Mouse (Mus musculus): ENCODE measurements around the gene Sgms2. TPM values are rescaled to one million over a fixed set of nuclear protein-coding genes. Genes with fewer than 3 reads are reported as not detected.

Gene Sgms2
- total and polyA plus RNA-seq, 3 experiments = not detected

DNA sequence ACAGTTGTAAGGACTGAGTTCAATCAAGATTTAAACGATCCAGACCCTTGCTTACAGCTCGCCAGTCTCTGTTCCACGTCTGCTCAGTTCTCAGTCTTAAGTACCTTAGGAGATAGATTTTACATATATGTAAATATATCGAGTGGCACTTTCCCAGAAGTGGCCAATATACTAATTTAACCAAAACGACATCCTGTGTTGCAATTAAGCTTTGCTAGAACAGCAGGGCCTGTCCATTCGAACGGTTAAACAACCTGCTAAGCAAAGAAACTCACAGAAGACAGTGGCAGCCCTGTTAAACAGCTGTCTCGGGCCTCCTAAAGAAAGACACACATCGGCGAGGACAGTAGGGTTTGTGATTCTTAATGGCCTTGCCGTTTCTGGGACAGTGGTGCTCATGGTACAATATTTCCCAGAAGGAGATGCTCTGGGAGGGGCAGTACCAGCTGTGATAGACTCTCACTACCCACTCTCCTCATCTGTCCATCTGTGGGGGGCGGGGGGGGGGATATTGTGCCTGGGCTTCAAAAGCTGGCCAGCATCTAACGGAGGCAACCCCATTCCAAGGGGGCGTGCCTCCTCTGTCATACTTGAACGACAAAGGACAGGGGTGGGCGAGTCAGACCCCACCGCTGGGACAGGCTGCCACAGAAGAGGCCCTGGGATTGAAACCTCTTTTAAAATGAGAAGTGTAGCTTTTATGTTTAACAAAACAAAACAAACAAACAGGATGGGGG is 9.1 kb downstream of the Sgms2 start (continued):
- TF ChIP-seq ETS1 (conservative IDR thresholded peaks at IDR 0.05; ENCODE audit: low read depth, low read length) = 0 out of 2 replicates have a peak, but pooled peaks have one; percentile 24
- TF ChIP-seq JUND (conservative IDR thresholded peaks at IDR 0.05; ENCODE audit: low read depth, low read length) = no peak

DNA sequence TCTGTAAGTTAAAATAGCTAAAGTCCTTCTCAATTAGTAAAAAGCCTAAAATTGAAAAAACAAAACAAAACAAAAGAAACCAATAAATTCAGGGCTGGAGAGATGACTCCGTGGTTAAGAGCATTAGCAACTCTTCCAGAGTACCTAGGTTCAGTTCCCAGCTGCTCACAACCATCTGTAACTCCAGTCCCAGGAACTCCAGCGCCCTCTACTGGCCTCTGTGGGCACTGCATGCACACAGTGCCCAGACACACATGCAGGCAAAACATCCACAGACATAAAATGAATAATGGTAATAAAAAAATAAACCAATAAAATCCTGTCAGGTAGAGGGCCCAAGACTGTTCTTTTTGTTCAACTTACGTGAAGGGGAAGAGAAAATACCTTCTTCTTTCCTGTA is 10.6 kb downstream of the Sgms2 start:
- no peak overlapping the region for H3K9ac ChIP-seq (ENCODE audit: insufficient read depth, low read depth)
- H3K9me3 ChIP-seq (replicated peaks; ENCODE audit: low read length) = peaks cover 2% of the 10 kb centered on the region
- no peaks in the 10 kb centered on the region for H3K27me3 ChIP-seq (replicated peaks)
- no peaks in the 10 kb centered on the region for H3K36me3 ChIP-seq (replicated peaks in 1 of 2; ENCODE audit: control insufficient read depth in 1 of 2, insufficient read depth in 1 of 2, low read length in 1 of 2)
- no peak overlapping the region for H3K27ac ChIP-seq (ENCODE audit: insufficient read depth, low read depth)
- H3K4me1 ChIP-seq (ENCODE audit: control insufficient read depth in 1 of 2, insufficient read depth in 2 of 2) = peaks cover 10 to 29% of the 10 kb centered on the region in 2 experiments; a peak in 3 of 4 replicates
- no peak overlapping the region for H3K4me2 ChIP-seq (ENCODE audit: insufficient read depth, low read depth, poor library complexity, severe bottlenecking)
- dilution Hi-C loops (cut with MboI; ENCODE audit: extremely low pct_ligation_motif_present, extremely low pct_unique_long_range_greater_than_20kb, low sequenced_read_pairs) = no loop called here
- no peaks in the 10 kb centered on the region for H3K79me2 ChIP-seq (replicated peaks; ENCODE audit: control insufficient read depth, extremely low read depth, insufficient read depth, poor library complexity, severe bottlenecking)
- DNase-seq (ENCODE audit: extremely low read depth) = no peak
- TF ChIP-seq USF1 (IDR thresholded peaks at IDR 0.05; ENCODE audit: low read depth, low read length) (no peak), CTCF (conservative IDR thresholded peaks at IDR 0.05 in 1 of 2, IDR thresholded peaks at IDR 0.05 in 1 of 2; ENCODE audit: low read depth in 2 of 2, low read length in 2 of 2) (peak in 1 of 2 experiments; percentile 49; a peak in 2 of 4 replicates), ELF1 (IDR thresholded peaks at IDR 0.05; ENCODE audit: low read depth, low read length) (no peak)
- in situ Hi-C loops (cut with MboI; ENCODE audit: low pct_ligation_motif_present, low pct_unique_long_range_greater_than_20kb, low sequenced_read_pairs) = no loop called here
- H3K4me3 ChIP-seq (replicated peaks in 1 of 3; ENCODE audit: low read depth in 2 of 3, low read length in 2 of 3, poor library complexity in 1 of 3) = no peak overlapping the region

DNA sequence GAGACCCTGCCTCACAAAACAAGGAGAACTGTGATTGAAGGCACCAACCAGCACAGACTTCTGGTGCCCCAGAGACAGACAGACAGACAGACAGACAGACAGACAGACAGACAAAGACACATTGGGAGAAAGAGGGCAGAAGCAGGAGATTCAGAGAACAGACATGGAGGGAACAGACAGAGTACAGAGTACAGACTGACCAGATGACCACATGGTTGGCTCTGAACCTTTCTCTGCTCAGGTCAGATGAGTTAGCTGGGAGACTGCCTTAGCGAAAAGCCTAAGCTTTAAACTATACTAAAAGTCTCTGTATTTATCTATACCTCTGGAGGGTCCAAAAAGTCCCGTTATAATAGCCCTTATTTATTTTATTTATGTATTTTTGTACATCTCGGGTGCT is 11.8 kb downstream of the Sgms2 start:
- no peaks in the 10 kb centered on the region for H3K27me3 ChIP-seq (replicated peaks)
- H3K9ac ChIP-seq (ENCODE audit: insufficient read depth, low read depth) = no peak overlapping the region
- no peak overlapping the region for H3K4me3 ChIP-seq (replicated peaks in 1 of 3; ENCODE audit: low read depth in 2 of 3, low read length in 2 of 3, poor library complexity in 1 of 3)
- DNase-seq (ENCODE audit: extremely low read depth) = no peak
- no peak overlapping the region for H3K4me2 ChIP-seq (ENCODE audit: insufficient read depth, low read depth, poor library complexity, severe bottlenecking)
- H3K9me3 ChIP-seq (replicated peaks; ENCODE audit: low read length) = peaks cover 2% of the 10 kb centered on the region
- in situ Hi-C loops (cut with MboI; ENCODE audit: low pct_ligation_motif_present, low pct_unique_long_range_greater_than_20kb, low sequenced_read_pairs) (no loop called here), dilution Hi-C loops (cut with MboI; ENCODE audit: extremely low pct_ligation_motif_present, extremely low pct_unique_long_range_greater_than_20kb, low sequenced_read_pairs) (no loop called here)
- no peaks in the 10 kb centered on the region for H3K79me2 ChIP-seq (replicated peaks; ENCODE audit: control insufficient read depth, extremely low read depth, insufficient read depth, poor library complexity, severe bottlenecking)
- H3K36me3 ChIP-seq (replicated peaks in 1 of 2; ENCODE audit: control insufficient read depth in 1 of 2, insufficient read depth in 1 of 2, low read length in 1 of 2) = no peaks in the 10 kb centered on the region
- peaks cover 10 to 31% of the 10 kb centered on the region in 2 experiments; a peak in 3 of 4 replicates for H3K4me1 ChIP-seq (ENCODE audit: control insufficient read depth in 1 of 2, insufficient read depth in 2 of 2)
- H3K27ac ChIP-seq (ENCODE audit: insufficient read depth, low read depth) = no peak overlapping the region
- TF ChIP-seq ELF1 (IDR thresholded peaks at IDR 0.05; ENCODE audit: low read depth, low read length) (no peak), ZNF384 (IDR thresholded peaks at IDR 0.05; ENCODE audit: low read depth, low read length) (no peak), HCFC1 (IDR thresholded peaks at IDR 0.05; ENCODE audit: low read depth, low read length) (no peak), E2F4 (IDR thresholded peaks at IDR 0.05; ENCODE audit: insufficient replicate concordance, low read depth, low read length) (no peak), PAX5 (IDR thresholded peaks at IDR 0.05; ENCODE audit: low read length) (no peak), SIN3A (IDR thresholded peaks at IDR 0.05; ENCODE audit: low read length) (no peak), NELFE (IDR thresholded peaks at IDR 0.05; ENCODE audit: low read depth, low read length) (no peak), CHD1 (IDR thresholded peaks at IDR 0.05; ENCODE audit: low read depth, low read length) (no peak), TBP (conservative IDR thresholded peaks at IDR 0.05; ENCODE audit: low read depth, low read length) (no peak), UBTF (IDR thresholded peaks at IDR 0.05; ENCODE audit: low read depth, low read length) (no peak), GABPA (IDR thresholded peaks at IDR 0.05; ENCODE audit: insufficient replicate concordance, low read depth, low read length) (no peak), ZC3H11A (IDR thresholded peaks at IDR 0.05; ENCODE audit: low read depth, low read length) (no peak)

Data from CH12.LX (cell line).